Mouse (Mus musculus) mature B cell (primary cell): ENCODE measurements around the gene Rarg.

Experiments used
- in situ Hi-C: fragments of 300-500 bp; cut with MboI; formaldehyde crosslinking; loops from 2 replicates; pipeline ENCODE4 v1.14.3; 2019

Rarg gene

GRCm38 (mm10) chr15:102258076-102258470, 756 bp upstream of the Rarg start:
- in situ Hi-C loops = no loop called here

- in situ Hi-C loops = no loop called here
These were observed 701 bp downstream of the Rarg start for GRCm38 (mm10) chr15:102256431-102257201.

GRCm38 (mm10) chr15:102255547-102256255, 1.6 kb downstream of the Rarg start:
- in situ Hi-C loops = no loop called here

- in situ Hi-C loops = no loop called here
These were observed 6.8 kb downstream of the Rarg start for GRCm38 (mm10) chr15:102250521-102250920.

GRCm38 (mm10) chr15:102249967-102250366, 7.3 kb downstream of the Rarg start:
- in situ Hi-C loops = no loop called here

- in situ Hi-C loops = no loop called here
These were observed 8.0 kb downstream of the Rarg start for GRCm38 (mm10) chr15:102249251-102249691.

- in situ Hi-C loops = no loop called here
These were observed 8.5 kb downstream of the Rarg start for GRCm38 (mm10) chr15:102248812-102249191.

GRCm38 (mm10) chr15:102248131-102248811, 9.0 kb downstream of the Rarg start:
- in situ Hi-C loops = no loop called here

GRCm38 (mm10) chr15:102247252-102248130, 9.8 kb downstream of the Rarg start:
- in situ Hi-C loops = no loop called here

- in situ Hi-C loops = no loop called here
These were observed 10.5 kb downstream of the Rarg start for GRCm38 (mm10) chr15:102246866-102247251.

- in situ Hi-C loops = no loop called here
These were observed 11.2 kb downstream of the Rarg start for GRCm38 (mm10) chr15:102245891-102246741.

GRCm38 (mm10) chr15:102245461-102245881, 11.8 kb downstream of the Rarg start:
- in situ Hi-C loops = no loop called here

GRCm38 (mm10) chr15:102244306-102245191, 12.8 kb downstream of the Rarg start:
- in situ Hi-C loops = no loop called here

- in situ Hi-C loops = no loop called here
These were observed 13.8 kb downstream of the Rarg start for GRCm38 (mm10) chr15:102243229-102244190.

GRCm38 (mm10) chr15:102242404-102243228, 14.7 kb downstream of the Rarg start:
- in situ Hi-C loops = no loop called here

- in situ Hi-C loops = no loop called here
These were observed 16.7 kb downstream of the Rarg start for GRCm38 (mm10) chr15:102240607-102241006.

GRCm38 (mm10) chr15:102239851-102240250, 17.5 kb downstream of the Rarg start:
- in situ Hi-C loops = loop anchor here (10.0 kb wide), 1 partner anchor 75 kb away; no protein-coding TSS in a partner anchor

GRCm38 (mm10) chr15:102239260-102239590, 18.1 kb downstream of the Rarg start:
- in situ Hi-C loops = loop anchor here (10.0 kb wide), 1 partner anchor 76 kb away; no protein-coding TSS in a partner anchor
